Mouse (Mus musculus) frontal cortex, postnatal 36 days (tissue): ENCODE results near the gene Zfp57.

Experiments used
- DNase-seq, 2 experiments: peaks; one replicate each; pipeline ENCODE4 v3.0.0; 2022; ENCODE audit warnings: low spot score in 2 of 2

The Zfp57 gene

DNA sequence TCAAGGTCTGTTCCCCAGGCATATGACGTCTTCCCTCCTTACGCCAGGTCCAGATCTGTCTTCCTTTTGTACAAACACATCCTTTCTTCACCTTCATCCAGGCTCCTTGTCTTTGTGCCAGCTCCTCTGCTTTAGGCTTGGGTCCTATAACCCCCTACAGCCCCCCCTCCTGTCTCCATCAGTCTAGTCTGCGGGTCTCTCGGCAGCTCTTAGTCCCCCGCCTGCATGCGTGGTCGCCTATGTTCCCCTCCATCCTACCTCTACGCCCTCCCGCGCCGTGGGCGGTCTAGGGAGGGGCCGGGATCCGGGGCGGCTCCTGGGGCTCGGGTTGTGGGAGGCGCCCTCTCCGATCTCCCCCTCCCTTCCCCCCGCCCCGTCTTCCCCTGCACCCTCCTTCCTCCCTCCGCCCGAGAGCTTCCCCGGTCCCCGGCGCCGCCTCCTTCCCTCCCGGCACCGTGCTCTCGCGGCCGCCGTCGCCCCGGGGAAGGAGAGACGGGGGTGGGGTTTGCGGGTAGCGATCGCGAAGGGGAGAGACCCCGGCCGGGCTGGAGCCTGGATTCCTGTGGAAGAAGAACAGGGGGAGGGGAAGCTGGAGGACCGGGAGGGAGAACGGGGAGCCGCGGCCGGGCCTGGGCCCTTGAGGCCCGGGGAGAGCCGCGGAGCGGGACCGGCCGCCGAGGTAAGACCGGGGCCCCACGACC is 44.8 kb downstream of the Zfp57 start, which contains the start of gene Gabbr1:
Gene Gabbr1 (plus strand): TSS at position 356 of the 701 bp plus-strand sequence.
- peak; percentile 74 to 82 for DNase-seq

DNA sequence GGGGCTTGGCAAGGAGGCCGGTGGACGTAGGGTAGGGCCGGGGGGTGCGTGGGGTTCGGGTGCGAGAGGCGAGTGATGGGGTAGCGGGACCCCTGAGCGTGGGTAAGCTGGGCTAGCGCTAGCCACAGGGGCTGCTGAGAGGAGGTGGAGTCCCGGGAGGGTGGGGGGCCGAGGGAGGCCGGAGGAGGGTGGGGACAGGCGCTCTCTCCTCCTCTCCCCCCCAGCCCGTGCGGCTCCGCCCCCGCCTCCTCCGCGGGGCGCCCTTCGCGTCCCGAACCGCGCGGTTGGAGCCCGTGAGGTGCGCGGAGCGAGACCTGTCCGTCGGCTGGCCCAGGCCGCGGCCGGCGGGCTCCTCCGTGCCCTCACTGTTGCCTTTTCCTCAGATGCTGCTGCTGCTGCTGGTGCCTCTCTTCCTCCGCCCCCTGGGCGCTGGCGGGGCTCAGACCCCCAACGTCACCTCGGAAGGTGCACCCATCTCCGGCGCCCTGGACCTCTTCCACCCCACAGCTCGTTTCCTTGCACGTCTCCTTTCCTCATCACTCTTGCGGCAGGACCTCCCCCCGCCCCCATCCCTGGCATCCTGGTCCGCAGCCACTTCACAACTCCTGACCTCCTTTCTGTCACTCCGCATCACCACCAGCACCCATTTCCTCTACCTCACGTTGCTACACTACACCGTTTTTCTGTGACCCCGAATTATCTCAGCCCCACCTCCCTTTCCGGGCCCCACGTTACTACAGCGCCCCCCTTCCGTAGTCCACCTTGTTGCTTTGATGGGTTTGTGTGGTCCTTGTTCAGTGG is 45.5 kb downstream of the Zfp57 start:
- DNase-seq = peak; percentile 67 to 69

- DNase-seq = no peak
These were observed 46.5 kb downstream of the Zfp57 start for GRCm38 (mm10) chr17:37047332-37047976.

DNA sequence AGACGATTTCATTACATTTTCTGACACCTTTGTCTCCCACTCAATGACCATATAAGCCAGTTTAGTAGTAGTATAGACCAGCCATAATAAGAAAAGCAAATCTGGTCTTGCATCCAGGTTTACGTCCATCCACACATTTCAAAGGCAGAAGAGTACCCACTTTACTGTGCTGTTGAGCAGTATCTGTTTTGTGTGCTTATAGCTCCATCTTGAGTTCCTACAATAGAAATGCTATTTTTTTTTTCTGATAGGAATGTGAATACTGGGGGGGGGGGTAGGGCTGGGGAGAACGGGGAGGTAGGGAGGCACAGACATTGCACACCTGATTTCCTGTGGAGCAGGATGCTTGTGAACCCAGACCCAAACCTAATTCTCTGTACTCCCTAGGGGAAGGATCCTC is 47.0 kb downstream of the Zfp57 start:
- no peak for DNase-seq

DNA sequence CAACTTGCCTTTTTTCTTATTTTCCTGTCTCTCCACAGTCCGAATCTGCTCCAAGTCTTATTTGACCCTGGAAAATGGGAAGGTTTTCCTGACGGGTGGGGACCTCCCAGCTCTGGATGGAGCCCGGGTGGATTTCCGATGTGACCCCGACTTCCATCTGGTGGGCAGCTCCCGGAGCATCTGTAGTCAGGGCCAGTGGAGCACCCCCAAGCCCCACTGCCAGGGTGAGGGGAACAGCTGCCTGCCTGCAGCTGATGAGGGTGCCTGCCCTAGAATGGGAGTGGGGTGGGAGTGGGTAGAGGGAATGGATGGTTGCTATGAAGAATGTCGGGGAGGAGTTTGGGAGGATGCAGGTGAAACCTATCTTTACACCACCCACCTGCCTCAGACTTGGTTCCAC is 47.4 kb downstream of the Zfp57 start:
- DNase-seq = no peak

DNA sequence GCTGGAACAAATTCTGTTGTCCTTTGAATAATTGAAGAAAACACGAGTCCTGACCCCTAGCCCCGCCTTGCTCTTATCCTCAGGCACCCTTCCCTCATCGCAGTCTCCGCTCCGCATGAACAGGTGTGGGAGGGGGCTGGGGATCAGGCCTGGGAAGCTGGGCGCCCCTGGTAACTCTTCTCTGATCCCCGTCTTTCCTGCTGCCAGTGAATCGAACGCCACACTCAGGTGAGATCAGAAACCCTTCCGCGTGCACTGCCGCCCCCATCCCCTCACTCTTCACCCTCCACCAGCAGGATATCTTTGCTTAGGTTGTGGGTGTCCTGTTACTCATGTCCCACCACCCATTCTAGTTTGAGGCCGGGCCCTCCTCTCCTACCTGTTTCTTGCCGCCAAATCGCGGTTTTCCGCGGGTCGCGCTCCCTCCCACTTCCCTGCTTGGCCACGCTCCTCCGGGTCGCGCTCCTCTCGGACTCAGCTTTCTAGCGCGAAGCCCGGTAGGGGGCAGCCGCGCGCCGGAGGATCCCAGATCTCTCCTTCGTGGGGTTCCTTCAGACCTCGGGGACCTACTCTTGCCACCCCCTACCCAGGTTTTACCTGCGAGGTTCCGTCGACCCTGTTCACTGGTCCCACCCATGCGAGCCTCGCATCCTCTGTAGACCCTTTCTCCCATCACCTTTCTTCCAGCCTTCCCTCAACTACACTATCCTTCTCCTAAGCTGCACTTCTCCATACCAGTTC is 48.8 kb downstream of the Zfp57 start:
- peak; percentile 85 to 86 for DNase-seq

GRCm38 (mm10) chr17:37050399-37050798 is 49.4 kb downstream of the Zfp57 start:
- DNase-seq = peak; percentile 94 to 96

DNA sequence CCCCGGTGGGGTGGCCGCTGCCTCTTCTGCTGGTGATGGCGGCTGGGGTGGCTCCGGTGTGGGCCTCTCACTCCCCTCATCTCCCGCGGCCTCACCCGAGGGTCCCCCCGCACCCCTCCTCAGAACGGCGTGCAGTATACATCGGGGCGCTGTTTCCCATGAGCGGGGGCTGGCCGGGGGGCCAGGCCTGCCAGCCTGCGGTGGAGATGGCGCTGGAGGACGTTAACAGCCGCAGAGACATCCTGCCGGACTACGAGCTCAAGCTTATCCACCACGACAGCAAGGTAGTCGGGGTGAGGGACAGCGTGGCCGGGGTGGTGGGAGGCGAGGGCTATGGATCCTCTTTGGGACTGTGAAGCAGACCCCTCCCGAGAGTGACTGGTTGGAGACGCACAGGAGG is 49.9 kb downstream of the Zfp57 start:
- peak in 1 of 2 experiments; percentile 51 for DNase-seq

GRCm38 (mm10) chr17:37051745-37052144 is 50.8 kb downstream of the Zfp57 start:
- DNase-seq = no peak

- no peak for DNase-seq
These were observed 56.0 kb downstream of the Zfp57 start for GRCm38 (mm10) chr17:37056957-37057356.
